Mouse (Mus musculus): Measurements from ENCODE around the gene Prox2.

Gene Prox2

DNA sequence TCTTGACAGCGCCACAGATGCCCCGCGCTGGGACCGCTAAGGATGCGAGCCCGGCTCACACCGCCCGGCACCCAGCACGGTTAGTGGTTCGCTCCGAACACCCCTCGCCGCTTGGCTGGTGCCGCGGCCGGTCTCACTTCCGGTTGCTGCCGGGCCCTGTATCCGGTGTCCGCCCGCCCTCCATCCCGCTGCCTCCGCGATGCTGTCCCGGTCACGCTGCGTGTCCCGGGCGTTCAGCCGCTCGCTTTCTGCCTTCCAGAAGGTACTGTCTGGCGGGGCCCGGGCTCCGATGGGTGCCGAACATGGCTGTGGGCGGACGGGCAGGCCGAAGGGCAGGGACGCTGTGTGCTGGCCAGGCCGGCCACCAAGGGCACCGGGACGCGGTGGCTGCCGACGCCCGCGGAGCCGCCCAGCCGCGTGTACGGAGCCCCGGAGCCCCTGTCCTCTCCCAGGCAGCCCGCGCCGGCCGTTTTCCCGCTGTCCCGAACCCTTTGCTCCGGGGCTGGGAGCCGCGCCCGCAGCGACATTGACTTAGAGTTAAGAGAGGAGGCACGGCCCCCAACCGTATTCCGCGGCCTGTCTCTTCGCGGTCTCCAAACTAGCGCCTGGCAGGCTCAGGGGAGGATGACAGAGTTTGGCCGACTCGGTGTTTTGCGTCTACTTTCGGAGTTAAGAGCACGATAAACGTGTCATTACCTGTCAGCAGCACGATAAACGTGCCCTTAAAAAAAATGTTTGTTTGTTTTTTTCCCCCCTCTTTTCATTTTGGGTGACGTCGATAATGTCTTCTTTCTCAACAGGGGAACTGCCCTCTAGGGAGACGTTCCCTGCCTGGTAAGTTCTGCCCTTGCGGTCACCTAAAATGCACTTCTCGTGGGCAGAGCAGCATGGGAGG is at the start of gene Prox2, which contains the start of gene Dlst:
TSS of gene Prox2 (minus strand) at position 62 of the 895 bp plus-strand sequence.
TSS of gene Dlst (plus strand) at position 136 of the 895 bp plus-strand sequence.
- no peaks in the 10 kb centered on the region for H3K9me3 ChIP-seq (ENCODE audit: low read length)
- no peak for TF ChIP-seq POU5F1 (IDR thresholded peaks at IDR 0.05; ENCODE audit: borderline replicate concordance, low read length)
- no peak for TF ChIP-seq NANOG (IDR thresholded peaks at IDR 0.05; ENCODE audit: borderline replicate concordance, low read length)
- TF ChIP-seq CTCF (conservative IDR thresholded peaks at IDR 0.05; ENCODE audit: low read length): no peak
- peaks cover 23% of the 10 kb centered on the region for H3K36me3 ChIP-seq (ENCODE audit: insufficient read depth, low read length)
- H3K27me3 ChIP-seq (ENCODE audit: insufficient read depth, low read length): peaks cover 15% of the 10 kb centered on the region
- H3K4me3 ChIP-seq (replicated peaks; ENCODE audit: low read length): peak within 1 kb of the TSS; percentile 99
- peaks cover 47% of the 10 kb centered on the region for H3K4me1 ChIP-seq (replicated peaks; ENCODE audit: low read depth, low read length)

DNA sequence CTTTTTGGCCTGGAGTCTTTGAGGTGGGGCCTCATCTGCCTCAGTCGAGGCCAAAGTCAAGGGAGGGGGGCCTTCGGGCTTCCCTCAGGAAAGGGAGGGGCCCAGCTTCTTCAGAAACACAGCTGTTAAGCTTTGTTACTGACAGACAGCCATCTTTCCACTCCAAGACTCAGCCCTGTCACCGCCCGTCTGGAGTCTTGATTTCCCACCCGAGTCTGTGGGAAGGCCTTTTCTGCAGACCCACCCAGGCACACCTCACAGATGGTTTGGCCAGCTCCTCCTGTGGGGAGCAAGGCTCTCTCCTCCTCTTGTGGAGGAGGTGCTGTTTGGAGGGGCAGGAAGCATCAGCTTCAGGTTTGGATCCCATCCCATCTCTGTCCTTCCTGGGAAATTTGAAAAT is 49.0 kb upstream of the Prox2 start:
- Histone ChIP-seq H3K4me1 (replicated peaks; ENCODE audit: low read depth, low read length) (peaks cover 12% of the 10 kb centered on the region), H3K4me3 (replicated peaks; ENCODE audit: low read length) (no peak overlapping the region), H3K36me3 (ENCODE audit: insufficient read depth, low read length) (no peaks in the 10 kb centered on the region), H3K27me3 (ENCODE audit: insufficient read depth, low read length) (peaks cover 21% of the 10 kb centered on the region), H3K9me3 (ENCODE audit: low read length) (no peaks in the 10 kb centered on the region)
- TF ChIP-seq CTCF (conservative IDR thresholded peaks at IDR 0.05; ENCODE audit: low read length): no peak
- TF ChIP-seq NANOG (IDR thresholded peaks at IDR 0.05; ENCODE audit: borderline replicate concordance, low read length): no peak
- TF ChIP-seq POU5F1 (IDR thresholded peaks at IDR 0.05; ENCODE audit: borderline replicate concordance, low read length): no peak

GRCm38 (mm10) chr12:85158801-85159200 is 48.2 kb upstream of the Prox2 start:
- Histone ChIP-seq H3K9me3 (ENCODE audit: low read length) (no peaks in the 10 kb centered on the region), H3K4me1 (replicated peaks; ENCODE audit: low read depth, low read length) (peaks cover 12% of the 10 kb centered on the region), H3K27me3 (ENCODE audit: insufficient read depth, low read length) (peaks cover 21% of the 10 kb centered on the region), H3K4me3 (replicated peaks; ENCODE audit: low read length) (no peak overlapping the region), H3K36me3 (ENCODE audit: insufficient read depth, low read length) (no peaks in the 10 kb centered on the region)
- TF ChIP-seq NANOG (IDR thresholded peaks at IDR 0.05; ENCODE audit: borderline replicate concordance, low read length): no peak
- TF ChIP-seq POU5F1 (IDR thresholded peaks at IDR 0.05; ENCODE audit: borderline replicate concordance, low read length): no peak
- no peak for TF ChIP-seq CTCF (conservative IDR thresholded peaks at IDR 0.05; ENCODE audit: low read length)

DNA sequence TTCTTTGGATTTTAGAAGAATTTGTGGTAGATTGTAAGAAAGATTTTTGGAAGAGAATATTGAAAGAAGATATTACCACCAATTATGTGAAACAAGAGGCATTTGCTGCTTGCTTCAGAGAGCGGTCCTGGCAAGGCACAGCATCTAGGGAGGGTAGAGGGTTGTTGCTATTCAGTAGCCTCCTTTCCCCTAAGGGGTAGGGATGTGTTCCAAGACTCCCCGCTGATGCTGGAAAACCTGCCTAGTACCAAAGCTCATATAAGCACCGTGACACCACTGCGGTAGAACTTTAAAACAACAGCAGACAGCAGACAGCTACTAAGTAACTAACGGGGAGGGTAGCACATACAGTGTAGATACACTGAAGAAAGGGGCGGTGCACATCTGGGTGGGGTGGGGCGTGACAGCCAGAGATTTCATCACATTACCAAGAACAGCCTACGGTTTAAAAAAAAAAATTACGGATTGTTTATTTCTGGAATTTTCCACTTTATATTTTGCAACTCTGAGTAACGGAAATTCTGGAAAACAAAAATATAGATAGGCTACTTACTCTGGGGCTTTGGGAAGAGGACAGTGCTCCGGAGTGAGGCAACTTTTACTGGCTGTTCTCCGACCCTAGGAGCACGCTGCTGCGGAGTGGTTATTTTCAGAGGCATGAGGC is 47.4 kb upstream of the Prox2 start:
- H3K4me1 ChIP-seq (replicated peaks; ENCODE audit: low read depth, low read length): peaks cover 12% of the 10 kb centered on the region
- TF ChIP-seq NANOG (IDR thresholded peaks at IDR 0.05; ENCODE audit: borderline replicate concordance, low read length): no peak
- TF ChIP-seq CTCF (conservative IDR thresholded peaks at IDR 0.05; ENCODE audit: low read length): no peak
- no peak for TF ChIP-seq POU5F1 (IDR thresholded peaks at IDR 0.05; ENCODE audit: borderline replicate concordance, low read length)
- no peaks in the 10 kb centered on the region for H3K36me3 ChIP-seq (ENCODE audit: insufficient read depth, low read length)
- no peaks in the 10 kb centered on the region for H3K9me3 ChIP-seq (ENCODE audit: low read length)
- no peak overlapping the region for H3K4me3 ChIP-seq (replicated peaks; ENCODE audit: low read length)
- peaks cover 20% of the 10 kb centered on the region for H3K27me3 ChIP-seq (ENCODE audit: insufficient read depth, low read length)

GRCm38 (mm10) chr12:85156324-85156723 is 45.8 kb upstream of the Prox2 start:
- peaks cover 16% of the 10 kb centered on the region for H3K4me1 ChIP-seq (replicated peaks; ENCODE audit: low read depth, low read length)
- no peaks in the 10 kb centered on the region for H3K9me3 ChIP-seq (ENCODE audit: low read length)
- no peaks in the 10 kb centered on the region for H3K36me3 ChIP-seq (ENCODE audit: insufficient read depth, low read length)
- H3K27me3 ChIP-seq (ENCODE audit: insufficient read depth, low read length): peaks cover 22% of the 10 kb centered on the region
- TF ChIP-seq POU5F1 (IDR thresholded peaks at IDR 0.05; ENCODE audit: borderline replicate concordance, low read length) (no peak), NANOG (IDR thresholded peaks at IDR 0.05; ENCODE audit: borderline replicate concordance, low read length) (no peak), CTCF (conservative IDR thresholded peaks at IDR 0.05; ENCODE audit: low read length) (no peak)
- no peak overlapping the region for H3K4me3 ChIP-seq (replicated peaks; ENCODE audit: low read length)

DNA sequence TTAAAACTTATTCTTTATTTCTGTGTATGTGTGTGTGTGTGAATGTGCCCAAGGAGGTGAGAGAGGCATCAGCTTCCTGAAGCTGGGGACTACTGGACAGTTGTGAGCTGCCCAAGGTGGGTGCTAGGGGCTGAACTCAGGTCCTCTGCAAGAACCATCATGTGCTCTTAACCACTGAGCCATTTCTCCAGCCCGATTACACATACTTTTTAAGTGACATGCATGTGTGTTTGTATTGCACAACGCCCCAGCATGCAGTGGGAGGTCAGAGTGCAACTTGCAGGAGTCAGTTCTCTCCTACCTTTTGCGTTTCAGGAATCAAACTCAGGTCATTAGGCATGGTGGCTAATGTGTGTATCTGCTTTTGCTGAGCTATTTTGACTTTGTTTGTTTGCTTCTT is 42.5 kb upstream of the Prox2 start:
- TF ChIP-seq CTCF (conservative IDR thresholded peaks at IDR 0.05; ENCODE audit: low read length) (no peak), NANOG (IDR thresholded peaks at IDR 0.05; ENCODE audit: borderline replicate concordance, low read length) (no peak), POU5F1 (IDR thresholded peaks at IDR 0.05; ENCODE audit: borderline replicate concordance, low read length) (no peak)
- no peaks in the 10 kb centered on the region for H3K36me3 ChIP-seq (ENCODE audit: insufficient read depth, low read length)
- peaks cover 43% of the 10 kb centered on the region for H3K27me3 ChIP-seq (ENCODE audit: insufficient read depth, low read length)
- H3K9me3 ChIP-seq (ENCODE audit: low read length): no peaks in the 10 kb centered on the region
- H3K4me3 ChIP-seq (replicated peaks; ENCODE audit: low read length): no peak overlapping the region
- peaks cover 17% of the 10 kb centered on the region for H3K4me1 ChIP-seq (replicated peaks; ENCODE audit: low read depth, low read length)

- no peaks in the 10 kb centered on the region for H3K9me3 ChIP-seq (ENCODE audit: low read length)
- H3K27me3 ChIP-seq (ENCODE audit: insufficient read depth, low read length): peaks cover 54% of the 10 kb centered on the region
- H3K36me3 ChIP-seq (ENCODE audit: insufficient read depth, low read length): no peaks in the 10 kb centered on the region
- TF ChIP-seq CTCF (conservative IDR thresholded peaks at IDR 0.05; ENCODE audit: low read length): no peak
- TF ChIP-seq NANOG (IDR thresholded peaks at IDR 0.05; ENCODE audit: borderline replicate concordance, low read length): no peak
- no peak for TF ChIP-seq POU5F1 (IDR thresholded peaks at IDR 0.05; ENCODE audit: borderline replicate concordance, low read length)
- peak within 1 kb of the TSS; percentile 78 for H3K4me3 ChIP-seq (replicated peaks; ENCODE audit: low read length)
- H3K4me1 ChIP-seq (replicated peaks; ENCODE audit: low read depth, low read length): peaks cover 23% of the 10 kb centered on the region
Measured at GRCm38 (mm10) chr12:85151002-85151774, 40.6 kb upstream of the Prox2 start, which contains the start of gene Rps6kl1. Rps6kl1 (minus strand) TSS chr12:85151264.
